Mouse (Mus musculus) right cerebral cortex, postnatal 36 days (tissue): ENCODE measurements around the gene Irx3.

Experiments used
- DNase-seq, 2 experiments: peaks; one replicate each; pipeline ENCODE4 v3.0.0; 2022; ENCODE audit warnings: low spot score in 2 of 2, mixed read lengths in 1 of 2

The Irx3 gene

DNA sequence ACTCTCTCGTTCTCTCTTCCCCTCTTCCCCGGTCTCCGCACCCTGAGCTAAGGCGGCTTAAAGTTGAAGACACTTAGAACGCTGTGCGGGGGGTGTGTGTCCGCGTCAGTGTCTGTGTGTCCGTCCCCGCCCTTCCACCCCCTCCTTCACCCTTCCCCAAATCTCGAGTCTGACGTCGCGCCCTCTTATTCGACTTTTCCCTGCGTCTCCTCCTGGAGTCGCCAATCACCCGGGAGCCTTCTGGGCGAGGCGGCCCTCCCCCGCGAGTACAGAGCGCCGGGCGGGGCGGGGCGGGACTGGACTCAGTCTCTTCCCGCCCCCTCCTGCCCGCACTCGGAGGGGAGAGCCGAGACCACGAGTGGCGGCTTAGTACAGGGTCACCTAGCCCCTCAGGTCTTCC is at the start of gene Irx3:
Gene Irx3 (minus strand): TSS at position 229 of the 400 bp plus-strand sequence.
- DNase-seq = no peak

DNA sequence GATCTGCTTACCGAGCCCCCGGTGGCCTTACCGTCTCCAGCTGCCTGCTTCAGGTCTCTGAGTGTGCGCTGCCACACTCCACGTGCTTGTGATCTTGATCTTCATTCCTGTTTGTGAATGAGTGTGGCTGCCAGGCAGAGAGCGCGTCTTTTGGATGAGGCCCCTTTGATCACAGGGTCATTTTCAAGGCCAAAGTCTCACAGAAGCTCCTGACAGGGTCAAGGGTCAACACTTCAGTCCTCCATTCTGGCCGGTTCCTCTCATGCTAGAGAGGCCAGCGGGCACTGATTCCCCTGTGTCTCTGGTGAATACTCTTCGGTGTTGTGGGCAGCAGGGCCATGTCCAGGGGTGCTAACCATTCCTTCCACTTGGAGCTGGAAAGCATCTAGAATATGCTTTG is 49.5 kb upstream of the Irx3 start:
- no peak for DNase-seq

DNA sequence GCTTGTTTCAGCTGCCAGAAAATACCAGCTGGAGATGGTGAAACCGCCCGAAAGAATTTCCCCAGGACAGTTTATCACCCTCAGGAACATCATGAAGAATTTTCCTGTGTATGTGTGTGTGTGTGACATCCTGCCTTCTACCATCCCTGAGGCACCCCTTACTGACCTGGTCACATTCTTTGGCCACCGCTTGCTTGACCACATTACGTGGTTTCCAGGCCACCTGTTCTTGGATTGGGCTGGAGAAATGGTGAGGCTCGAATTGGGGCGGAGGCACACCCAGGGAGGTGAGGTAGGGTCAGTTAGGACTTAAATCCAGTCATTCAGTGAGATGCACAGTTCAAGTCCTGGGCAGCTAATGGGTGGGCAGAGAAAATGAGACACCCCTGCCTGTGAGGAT is 48.1 kb upstream of the Irx3 start:
- DNase-seq = no peak

DNA sequence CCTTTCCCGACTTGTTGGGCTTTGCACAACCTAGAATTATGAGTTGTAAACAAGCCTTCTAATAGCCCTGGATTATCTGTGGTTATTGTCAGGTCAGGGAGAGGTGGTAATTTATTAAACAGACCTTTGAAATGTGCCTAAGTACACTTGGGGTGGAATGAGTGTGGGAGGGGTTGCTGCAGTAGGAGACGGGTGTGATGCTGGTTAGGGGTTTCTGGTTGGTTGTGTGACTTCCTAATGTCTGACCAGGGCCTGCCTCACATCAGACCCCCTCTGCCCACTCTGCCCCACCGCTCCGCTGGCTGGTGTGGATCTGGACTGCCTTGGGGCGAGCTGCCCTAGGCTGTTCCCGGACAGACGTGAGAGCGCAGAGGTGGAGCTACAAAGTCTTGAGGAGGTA is 47.7 kb upstream of the Irx3 start:
- DNase-seq = no peak

DNA sequence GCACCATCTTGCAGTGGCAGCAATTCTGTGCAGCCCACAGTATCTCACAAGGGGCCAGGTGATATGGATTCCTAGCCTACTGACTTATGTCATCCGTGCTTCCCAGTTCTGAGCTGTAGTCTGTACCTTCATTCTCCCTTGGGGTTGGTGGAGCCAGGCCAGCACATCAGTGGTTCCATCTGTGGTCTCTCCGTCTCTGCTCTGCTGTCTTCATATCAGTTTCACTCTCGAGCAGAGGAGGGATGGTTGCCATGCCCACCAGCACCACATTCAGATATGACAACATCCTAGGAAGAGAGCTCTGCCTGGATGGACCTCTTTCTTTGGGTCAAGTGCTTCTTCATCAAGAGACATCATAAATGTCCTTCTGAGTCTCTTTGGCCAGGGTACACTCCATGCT is 43.8 kb upstream of the Irx3 start:
- no peak for DNase-seq

DNA sequence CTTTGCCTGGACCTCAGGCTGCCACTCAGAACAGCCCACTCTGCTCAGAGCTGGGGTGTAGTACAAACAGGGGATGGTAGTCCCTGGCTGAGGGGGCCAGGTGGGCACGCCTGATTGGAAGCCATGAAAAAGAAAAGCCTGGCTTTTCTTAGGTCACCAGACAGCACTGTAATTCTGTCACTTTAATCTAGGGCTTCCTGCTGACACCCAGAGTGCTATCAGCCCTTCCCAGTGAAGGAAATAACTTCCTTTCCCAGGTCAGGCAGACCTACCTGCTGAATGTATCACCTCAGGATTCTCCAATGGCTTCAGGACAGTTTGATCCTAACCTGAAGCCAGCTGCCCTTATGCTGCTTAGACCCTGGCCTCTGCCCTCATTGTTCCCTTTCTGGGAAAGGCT is 35.3 kb upstream of the Irx3 start:
- DNase-seq = no peak

DNA sequence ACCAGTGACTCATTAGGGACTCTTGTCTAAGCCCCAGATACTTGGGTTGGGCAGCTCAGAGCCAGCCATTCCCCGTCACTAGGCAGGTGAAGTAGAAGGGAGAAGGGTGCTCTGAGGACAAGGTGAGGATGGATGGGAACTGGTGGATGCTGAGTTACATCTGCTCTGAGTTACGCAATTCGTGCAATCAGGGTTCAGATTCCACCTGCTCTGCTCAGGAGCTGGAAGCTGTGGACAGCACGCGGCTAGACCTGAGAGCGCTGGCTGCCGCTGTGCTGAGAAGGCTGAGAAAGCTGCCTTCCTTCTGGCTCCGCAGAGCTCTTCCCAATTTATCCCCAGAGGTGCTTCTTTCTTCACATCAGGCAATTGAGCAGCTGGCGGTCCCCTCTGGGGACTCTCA is 34.8 kb upstream of the Irx3 start:
- DNase-seq = no peak

DNA sequence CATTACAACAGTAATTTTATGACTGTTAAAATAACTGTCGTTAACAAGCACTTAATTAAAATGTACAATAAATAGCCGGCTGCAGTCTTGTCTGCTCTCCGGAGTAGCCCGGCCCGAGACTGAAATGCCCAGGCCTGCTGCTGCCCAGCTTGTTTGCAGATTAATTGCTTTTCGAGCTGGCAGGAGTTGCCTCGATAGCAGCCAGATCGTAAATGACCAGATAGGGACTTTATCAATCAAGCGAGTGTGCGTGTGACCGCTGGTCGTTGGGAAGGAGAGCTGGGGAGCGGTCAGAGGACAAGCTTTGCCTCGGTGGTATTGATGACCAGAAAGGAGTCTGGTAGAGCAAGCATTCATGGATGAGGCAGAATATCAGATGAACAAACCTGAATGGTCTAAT is 25.8 kb upstream of the Irx3 start:
- DNase-seq = no peak

DNA sequence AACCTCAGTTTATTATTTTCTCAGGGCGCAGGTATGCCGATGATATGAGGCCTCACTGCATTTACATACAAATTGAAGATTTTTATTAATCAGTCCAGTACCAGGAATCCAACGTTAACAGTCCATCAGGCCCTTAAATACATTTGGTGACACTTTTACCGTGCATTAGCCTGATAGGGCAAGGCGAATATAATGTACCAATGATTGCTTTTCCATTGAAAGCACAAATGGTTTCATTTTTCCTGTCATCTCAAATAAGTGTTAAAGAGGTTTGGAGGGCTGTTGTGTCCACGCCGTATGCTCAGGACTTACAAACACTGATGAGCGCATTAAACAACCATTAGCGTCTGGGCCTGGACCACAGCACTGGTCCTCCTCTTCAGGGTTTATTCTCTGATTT is 25.3 kb upstream of the Irx3 start:
- DNase-seq = no peak

DNA sequence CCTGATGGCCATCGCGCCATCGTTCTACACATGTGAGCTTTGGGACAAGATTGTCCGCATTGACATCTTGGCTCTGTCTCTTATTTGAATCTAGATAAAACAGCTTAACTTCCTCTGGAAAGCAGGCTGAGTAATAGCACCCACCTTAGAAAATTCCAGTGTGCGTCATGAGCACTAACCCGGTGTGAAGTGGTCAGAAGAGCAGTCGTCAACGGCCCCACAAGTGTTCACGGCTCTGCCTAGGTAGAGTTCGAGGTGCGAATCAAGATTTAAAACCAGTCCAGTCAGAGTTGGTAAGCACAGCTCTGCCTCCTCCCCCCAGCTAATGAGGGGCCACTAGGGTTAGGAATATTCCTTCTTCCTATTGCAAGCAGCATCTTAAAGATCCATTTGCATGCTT is 21.5 kb upstream of the Irx3 start:
- DNase-seq = no peak

DNA sequence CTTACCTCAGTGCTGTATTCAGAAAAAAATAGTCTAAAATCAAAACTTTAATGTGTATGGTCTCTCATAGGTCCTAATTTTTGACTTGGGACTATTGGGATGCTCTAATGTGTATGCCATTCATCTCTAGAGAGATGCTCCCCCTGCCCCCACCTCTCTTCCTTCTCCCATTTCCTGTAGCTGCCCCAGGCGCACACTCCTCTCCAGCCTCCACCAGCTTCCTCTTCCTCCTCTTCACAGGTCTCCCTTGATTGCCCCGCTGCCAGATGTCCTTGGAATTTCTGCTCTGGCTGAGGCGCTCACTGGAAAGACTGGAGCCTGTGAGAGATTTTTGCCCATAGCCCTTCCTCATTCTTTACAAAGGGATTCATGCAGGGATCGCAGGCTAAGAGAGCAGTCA is 20.9 kb upstream of the Irx3 start:
- no peak for DNase-seq

DNA sequence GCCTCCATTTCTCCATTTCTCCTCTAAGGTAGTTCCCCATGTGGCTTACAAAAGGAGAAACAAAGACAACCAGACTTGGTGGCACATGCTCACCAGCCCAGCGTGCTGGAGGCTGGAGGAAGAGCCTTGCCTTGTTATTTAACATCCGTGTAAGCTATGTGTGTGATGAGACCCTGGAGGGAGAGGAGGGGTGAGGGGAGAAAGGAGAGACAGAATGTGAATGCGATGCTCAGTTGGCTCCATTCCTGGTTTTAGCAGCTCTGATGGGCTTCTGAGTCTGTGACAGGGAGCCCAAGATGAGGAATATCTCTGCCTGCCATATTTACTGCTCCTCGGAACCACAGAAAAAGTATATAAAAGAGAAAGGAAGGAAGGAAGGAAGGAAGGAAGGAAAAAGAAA is 20.1 kb upstream of the Irx3 start:
- DNase-seq = no peak

DNA sequence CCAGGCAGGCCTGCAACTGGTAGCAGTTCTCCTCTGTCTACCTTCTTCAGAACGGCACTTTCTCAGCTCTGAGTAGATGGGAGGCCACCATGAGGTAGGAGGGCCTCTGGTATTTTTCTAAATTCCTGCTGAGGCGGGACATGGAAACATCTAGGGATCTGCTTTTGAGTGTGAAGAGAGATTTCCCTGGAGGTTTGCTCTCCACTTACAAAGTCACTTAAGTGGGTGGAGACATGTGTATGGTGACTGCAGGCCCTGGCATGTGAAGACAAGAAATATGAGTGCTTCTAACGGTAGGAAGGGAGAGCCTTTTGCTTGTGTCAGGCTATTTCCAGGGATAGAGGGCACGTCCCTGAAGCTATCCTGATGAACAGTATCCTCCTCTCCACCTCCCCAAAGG is 17.9 kb upstream of the Irx3 start:
- DNase-seq = no peak

DNA sequence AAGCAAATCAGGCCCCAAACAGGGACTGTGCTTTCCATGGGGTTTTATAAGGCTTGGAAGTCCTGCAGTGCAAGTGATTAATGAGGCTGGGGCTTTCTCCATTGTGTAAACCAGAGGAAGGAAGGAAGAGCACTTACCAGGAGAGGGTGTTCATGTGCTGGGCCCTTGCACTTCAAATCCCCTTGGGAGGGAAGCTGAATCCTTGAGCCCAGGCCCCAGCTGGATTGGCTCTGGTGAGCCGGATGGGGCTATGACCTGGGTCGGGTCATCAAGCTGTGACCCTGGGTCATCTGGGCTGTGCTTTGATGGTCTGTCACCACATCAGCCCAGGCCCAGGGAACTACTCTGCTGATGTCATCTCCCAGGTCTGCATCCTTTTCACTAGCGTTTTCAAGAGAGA is 16.9 kb upstream of the Irx3 start:
- no peak for DNase-seq

DNA sequence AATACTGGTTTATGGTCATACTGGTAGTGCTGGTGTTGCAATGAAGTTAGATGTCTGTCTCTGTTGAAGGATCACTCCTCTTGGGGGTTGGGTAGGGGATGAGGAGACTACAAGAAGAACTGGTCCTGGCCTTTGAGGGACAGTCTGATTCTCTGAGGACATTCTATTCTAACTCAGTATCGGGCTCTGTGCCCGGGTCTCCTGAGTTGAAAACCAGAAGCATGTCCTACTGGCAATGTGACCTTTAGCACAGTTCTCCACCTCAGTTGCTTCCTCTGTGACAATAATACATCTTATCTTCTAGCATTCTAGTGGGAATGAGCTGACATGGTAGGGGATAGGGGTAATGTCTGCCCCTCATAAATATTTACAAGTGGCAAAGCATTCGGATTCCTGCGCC is 12.2 kb upstream of the Irx3 start:
- no peak for DNase-seq

DNA sequence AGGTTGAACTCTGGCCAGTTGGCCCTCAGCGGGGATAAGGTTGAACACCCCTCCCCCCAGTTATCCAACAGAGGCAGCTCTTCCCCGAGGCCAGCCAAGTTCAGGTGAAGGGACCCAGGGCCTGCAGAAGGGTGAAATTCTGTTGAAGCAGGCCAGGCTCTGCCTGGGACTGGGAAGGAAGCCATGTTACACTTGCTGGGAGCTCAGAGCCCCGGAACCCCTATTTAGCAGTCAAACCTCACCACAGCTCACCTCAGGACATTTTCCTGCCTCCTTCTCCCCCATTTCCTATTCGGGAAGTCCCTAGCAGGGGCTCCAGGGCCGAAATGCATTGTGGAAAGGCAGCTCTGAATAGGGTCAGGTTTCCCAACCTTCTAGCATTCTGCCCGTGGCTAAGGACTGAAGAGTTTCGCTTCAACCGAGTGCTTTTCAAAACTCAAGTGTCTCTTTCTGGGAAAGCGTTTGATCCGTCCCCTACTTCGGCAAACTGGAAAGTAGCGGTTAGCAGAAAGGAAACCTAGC is 4.9 kb upstream of the Irx3 start:
- no peak for DNase-seq

DNA sequence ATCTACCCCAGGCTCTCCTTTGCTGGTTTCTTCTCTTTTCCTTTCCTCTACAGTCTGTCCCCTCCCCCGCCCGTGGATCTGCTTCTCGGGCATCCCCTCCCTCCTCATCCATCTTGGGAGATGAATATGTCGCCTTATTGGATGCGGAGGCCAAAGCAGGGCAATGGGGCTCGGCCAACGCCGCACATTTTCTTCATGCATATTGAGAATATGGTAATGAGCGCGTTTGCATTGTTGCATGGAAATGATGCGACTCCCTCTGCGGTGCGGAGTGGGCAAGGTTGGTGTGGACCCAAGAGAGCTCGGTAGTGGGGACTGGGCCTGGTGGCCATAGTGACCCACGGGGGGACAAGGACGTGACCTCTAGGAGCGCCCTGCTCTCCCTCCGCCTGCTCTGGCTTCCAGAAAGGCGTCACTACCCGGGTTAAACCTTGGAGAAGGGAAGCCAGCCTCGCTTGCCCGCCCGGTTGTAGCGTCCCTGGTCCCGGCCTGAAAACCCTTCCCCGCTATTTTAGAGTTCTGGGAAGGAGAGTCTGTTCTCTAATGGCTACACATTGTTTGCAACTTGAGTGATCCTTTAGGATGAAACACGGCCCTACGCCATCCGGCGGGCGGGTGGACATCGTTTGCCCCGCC is 4.3 kb upstream of the Irx3 start:
- no peak for DNase-seq

DNA sequence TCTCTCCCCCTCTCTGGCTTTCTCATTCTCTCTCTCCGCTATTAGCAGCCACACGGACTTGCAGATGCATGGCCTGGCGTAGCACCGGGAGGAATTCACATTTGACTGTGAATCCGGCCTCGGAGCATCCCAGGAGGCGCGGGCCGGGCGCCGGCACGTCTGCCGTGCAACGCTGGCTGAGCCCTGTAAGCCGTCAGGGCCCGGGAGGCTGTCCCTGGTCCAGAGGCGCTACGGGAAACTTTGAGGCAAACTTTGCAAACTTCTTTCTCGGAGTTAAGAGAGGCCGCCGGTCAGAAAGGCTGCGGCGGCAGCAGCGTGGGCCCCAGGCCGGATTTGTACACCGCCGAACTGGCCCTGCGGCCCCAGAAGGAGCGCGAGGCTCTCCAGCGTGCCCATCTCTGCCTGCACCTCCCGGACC is 3.4 kb upstream of the Irx3 start:
- no peak for DNase-seq

DNA sequence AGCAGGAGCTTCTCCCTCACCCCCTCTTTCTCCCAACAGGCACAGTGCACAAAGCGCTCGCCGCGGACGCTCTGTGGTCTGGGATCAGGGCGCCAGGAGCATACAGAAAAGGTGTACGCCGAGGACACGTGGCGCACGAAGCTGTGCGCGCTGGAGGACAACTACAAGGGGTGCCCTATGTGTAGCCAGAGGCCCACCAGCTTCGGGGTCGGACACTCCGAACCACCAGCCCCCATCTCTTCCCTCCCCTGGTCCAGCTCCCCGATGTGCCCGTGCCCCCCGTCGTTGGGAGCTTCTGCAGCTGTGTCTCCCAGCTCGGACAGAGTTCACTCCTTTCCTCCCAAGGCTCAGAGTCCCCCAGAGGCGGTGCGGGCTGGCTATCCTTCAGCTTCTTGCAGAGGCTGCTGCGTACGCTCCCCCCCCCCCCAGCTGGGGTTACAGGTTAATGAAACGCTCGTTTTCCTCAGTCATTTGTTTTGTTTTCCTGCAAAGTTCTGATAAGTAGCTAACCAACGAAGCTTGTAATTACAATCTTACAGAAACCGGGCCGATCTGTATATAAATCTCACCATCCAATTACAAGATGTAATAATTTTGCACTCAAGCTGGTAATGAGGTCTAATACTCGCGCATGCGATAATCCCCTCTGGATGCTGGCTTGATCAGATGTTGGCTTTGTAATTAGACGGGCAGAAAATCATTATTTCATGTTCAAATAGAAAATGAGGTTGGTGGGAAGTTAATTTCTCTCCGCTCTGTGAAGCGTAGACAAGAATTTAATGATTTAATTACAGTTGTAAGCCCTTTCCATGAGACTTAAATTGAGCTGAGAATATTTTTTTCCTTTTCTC is 2.8 kb upstream of the Irx3 start:
- DNase-seq = no peak

DNA sequence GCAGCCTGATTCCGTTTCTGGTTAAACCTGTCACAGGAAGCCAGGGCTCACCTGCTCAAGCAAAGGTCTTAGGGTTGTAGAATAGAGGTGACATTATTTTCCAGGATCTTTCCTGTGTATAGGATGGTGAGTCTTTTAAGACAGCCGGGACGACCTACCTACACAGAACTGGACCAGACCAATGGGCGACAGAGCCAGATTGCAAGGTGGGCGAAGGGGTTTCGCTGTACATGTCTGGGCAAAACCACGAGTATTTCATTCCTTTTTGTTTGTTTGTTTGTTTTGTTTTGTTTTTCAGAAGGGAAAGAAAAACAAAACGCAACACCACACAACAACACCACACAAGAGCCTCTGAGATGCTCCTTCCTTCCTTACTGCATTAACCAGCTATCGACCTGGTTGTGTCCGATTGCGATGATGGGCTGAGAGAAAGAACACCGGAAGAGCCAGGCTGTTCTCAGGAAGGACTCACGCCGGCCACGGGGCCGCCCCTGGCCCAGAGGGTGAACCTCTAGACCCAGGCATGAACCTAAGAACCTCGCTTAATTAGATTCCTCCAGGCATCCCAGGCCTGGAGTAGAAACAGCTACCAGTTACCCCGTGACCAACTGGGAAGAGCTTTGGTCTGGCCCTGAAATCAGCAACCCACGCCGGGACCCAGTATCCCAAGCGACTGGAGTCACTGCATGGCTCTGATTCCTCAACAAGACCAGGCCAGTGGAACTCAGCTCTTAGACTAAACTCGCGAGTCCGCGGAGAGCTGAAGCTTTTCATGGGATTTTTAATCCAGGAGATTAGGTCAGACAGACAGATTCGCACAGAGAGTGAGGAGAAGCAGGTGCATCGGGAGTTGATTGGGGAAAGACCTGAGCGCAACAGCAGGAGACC is 1.9 kb upstream of the Irx3 start:
- DNase-seq = no peak

DNA sequence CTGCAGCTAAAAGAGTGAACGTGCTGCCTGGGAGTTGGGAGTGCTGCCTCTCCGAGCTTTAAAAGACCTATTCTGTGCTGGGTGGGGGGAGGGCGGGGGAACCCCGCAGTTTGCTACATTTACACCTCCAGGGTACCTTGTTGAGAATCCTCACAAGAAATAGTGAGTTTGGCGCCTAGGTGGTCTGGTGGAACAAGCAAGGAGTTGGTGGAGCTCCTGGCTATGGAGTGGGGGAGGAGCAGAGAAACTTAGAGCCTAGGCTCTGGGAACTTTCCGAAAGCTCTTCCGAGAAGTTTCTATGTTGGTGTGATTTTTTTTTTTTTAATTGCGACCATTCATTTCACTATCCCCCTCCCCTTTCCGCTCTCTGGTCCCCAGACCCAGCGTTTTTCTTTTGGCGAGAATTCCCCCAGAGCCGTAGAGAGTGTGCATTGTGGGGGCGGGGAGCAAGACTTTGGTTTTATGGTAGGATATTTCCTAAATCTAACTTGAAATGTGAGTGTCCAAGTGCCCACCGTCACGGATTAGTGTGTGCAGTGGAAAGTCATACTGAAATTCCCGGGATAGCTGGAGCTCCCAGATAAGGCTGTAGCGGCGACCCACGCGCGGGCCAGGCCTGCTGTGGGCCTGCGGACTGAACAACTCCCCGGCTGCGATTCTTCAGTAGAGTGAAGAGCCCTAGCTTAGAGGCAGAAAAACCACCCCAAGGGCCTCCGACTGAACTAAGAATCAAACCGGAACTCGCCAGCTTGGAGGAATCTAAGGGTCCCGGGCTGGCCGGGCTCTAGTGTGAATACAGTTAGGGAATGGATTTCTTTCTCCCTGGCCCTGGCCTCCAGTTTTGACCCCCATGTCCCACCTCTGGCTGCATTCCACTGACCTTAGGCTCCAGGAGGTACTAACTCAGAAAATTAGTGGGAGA is 795 bp upstream of the Irx3 start:
- DNase-seq = no peak
